ENCODE assay signal across 8 mouse cellular contexts in genomic region chr2:122301921-122302573, GRCm38 (mm10). TPM values are rescaled to one million over a fixed set of nuclear protein-coding genes. Genes with fewer than 3 reads are reported as not detected.
DNase-seq lines count a peak whose midpoint lies in the region; ATAC-seq and TF ChIP-seq lines count a peak whose summit lies in the region.

No protein-coding gene starts in this region.

- H3K27me3 ChIP-seq in forebrain, embryonic 10.5 days (ENCODE audit: poor library complexity, severe bottlenecking): peaks cover 99% of the 10 kb centered on the region
- peaks cover 65% of the 10 kb centered on the region for H3K27me3 ChIP-seq in limb, embryonic 11.5 days (ENCODE audit: control insufficient read depth, insufficient read depth, low read length)
- H3K27me3 ChIP-seq in neural tube, embryonic 15.5 days (replicated peaks): peaks cover 96% of the 10 kb centered on the region

- H3K27ac ChIP-seq in left cerebral cortex, adult 2 months: no peak overlapping the region
- no peak overlapping the region for H3K27ac ChIP-seq in forebrain, embryonic 10.5 days
- no peak overlapping the region for H3K27ac ChIP-seq in limb, embryonic 11.5 days (replicated peaks; ENCODE audit: low read depth, low read length)
- no peak overlapping the region for H3K27ac ChIP-seq in neural tube, embryonic 15.5 days (replicated peaks)

- WGBS in forebrain, embryonic 10.5 days: 6% methylated on average over 23 of the region's 23 CpGs
- 8% methylated on average over 23 of the region's 23 CpGs for WGBS in limb, embryonic 11.5 days
- 7% methylated on average over 23 of the region's 23 CpGs for whole genome bisulfite sequencing in neural tube, embryonic 15.5 days

- peaks cover 47% of the 10 kb centered on the region for H3K4me1 ChIP-seq in forebrain, embryonic 10.5 days
- H3K4me1 ChIP-seq in limb, embryonic 11.5 days (ENCODE audit: control insufficient read depth, insufficient read depth, low read length): peaks cover 8% of the 10 kb centered on the region; the same call in 1 of the 2 replicates
- H3K4me1 ChIP-seq in neural tube, embryonic 15.5 days: peaks cover 45% of the 10 kb centered on the region

- no peak for ATAC-seq in limb, embryonic 11.5 days (ENCODE audit: insufficient number of reproducible peaks, low FRiP score, low TSS enrichment, low read depth)
- no peak for ATAC-seq in neural tube, embryonic 15.5 days (ENCODE audit: low FRiP score)
- no peak for ATAC-seq in cerebellum, adult (ENCODE audit: insufficient number of reproducible peaks, low FRiP score, low TSS enrichment)

- no peak overlapping the region for H3K9ac ChIP-seq in limb, embryonic 11.5 days (ENCODE audit: low read length)
- peak overlapping the region; percentile 52 for H3K9ac ChIP-seq in neural tube, embryonic 15.5 days (replicated peaks)

- TF ChIP-seq CTCF in left cerebral cortex, adult 2 months (IDR thresholded peaks at IDR 0.05): no peak

- H3K9me3 ChIP-seq in forebrain, embryonic 10.5 days: no peaks in the 10 kb centered on the region
- H3K9me3 ChIP-seq in limb, embryonic 11.5 days (ENCODE audit: control insufficient read depth, low read length): no peaks in the 10 kb centered on the region
- no peaks in the 10 kb centered on the region for H3K9me3 ChIP-seq in neural tube, embryonic 15.5 days (replicated peaks)

- H3K4me3 ChIP-seq in left cerebral cortex, adult 2 months: peak overlapping the region; percentile 25
- H3K4me3 ChIP-seq in forebrain, embryonic 10.5 days: peak overlapping the region; percentile 48
- H3K4me3 ChIP-seq in limb, embryonic 11.5 days (ENCODE audit: low read depth, low read length): peak overlapping the region; percentile 30
- peak overlapping the region; percentile 45 for H3K4me3 ChIP-seq in neural tube, embryonic 15.5 days (replicated peaks)

- intact Hi-C loops in left cerebral cortex, adult 2 months (cut with DNase I): loop anchor here (5.0 kb wide), 3 partner anchors 55 to 230 kb away; no protein-coding TSS in a partner anchor

- H3K36me3 ChIP-seq in forebrain, embryonic 10.5 days (replicated peaks): no peaks in the 10 kb centered on the region
- H3K36me3 ChIP-seq in limb, embryonic 11.5 days (ENCODE audit: control insufficient read depth, insufficient read depth, low read length): no peaks in the 10 kb centered on the region
- no peaks in the 10 kb centered on the region for H3K36me3 ChIP-seq in neural tube, embryonic 15.5 days

- DNase-seq in left cerebral cortex, adult 2 months (ENCODE audit: extremely low spot score in 1 of 2, low spot score in 2 of 2): no peak
- DNase-seq in left cerebral cortex, adult 9 months (ENCODE audit: low spot score in 2 of 2): no peak
- peak; percentile 18 for DNase-seq in forebrain, embryonic 10.5 days (ENCODE audit: extremely low spot score, low spot score)
- DNase-seq in limb, embryonic 11.5 days (ENCODE audit: low spot score): peak; percentile 37
- no peak for DNase-seq in frontal cortex, postnatal 10 days (ENCODE audit: low spot score in 2 of 2)
- DNase-seq in kidney, adult 9 months: no peak

- peak overlapping the region; percentile 61 for H3K4me2 ChIP-seq in limb, embryonic 11.5 days (ENCODE audit: low read depth, severe bottlenecking)
- peak overlapping the region; percentile 87 for H3K4me2 ChIP-seq in neural tube, embryonic 15.5 days

RNA-seq across cellular contexts. Expression of gene Duoxa2, which starts 3.3 kb away (rescaled TPM):
- not detected for total RNA-seq in left cerebral cortex, adult 2 months (2021)
- not detected in 2 replicates for polyA plus RNA-seq in forebrain, embryonic 10.5 days (2016; fragmentation: Nextera tagmentation; extraction: Ambion mirVana)
- not detected in 2 replicates for polyA plus RNA-seq in limb, embryonic 11.5 days (2014; fragmentation: Nextera tagmentation; extraction: Ambion mirVana)
- 0.52 and 0.56 TPM in 2 replicates for polyA plus RNA-seq in neural tube, embryonic 15.5 days (2015; fragmentation: Nextera tagmentation; extraction: Ambion mirVana)

RNA-seq across cellular contexts. Expression of gene Duox2, which starts 3.8 kb away (rescaled TPM):
- total RNA-seq in left cerebral cortex, adult 2 months (2021): not detected
- polyA plus RNA-seq in forebrain, embryonic 10.5 days (2016; fragmentation: Nextera tagmentation; extraction: Ambion mirVana): not detected in 2 replicates
- not detected in 2 replicates for polyA plus RNA-seq in limb, embryonic 11.5 days (2014; fragmentation: Nextera tagmentation; extraction: Ambion mirVana)
- 0.03 and 0.12 TPM in 2 replicates for polyA plus RNA-seq in neural tube, embryonic 15.5 days (2015; fragmentation: Nextera tagmentation; extraction: Ambion mirVana)

RNA-seq across cellular contexts. Expression of gene Duoxa1, which starts 11.5 kb away (rescaled TPM):
- not detected for total RNA-seq in left cerebral cortex, adult 2 months (2021)
- not detected in 2 replicates for polyA plus RNA-seq in forebrain, embryonic 10.5 days (2016; fragmentation: Nextera tagmentation; extraction: Ambion mirVana)
- polyA plus RNA-seq in limb, embryonic 11.5 days (2014; fragmentation: Nextera tagmentation; extraction: Ambion mirVana): 0.72 and 1.0 TPM in 2 replicates
- polyA plus RNA-seq in neural tube, embryonic 15.5 days (2015; fragmentation: Nextera tagmentation; extraction: Ambion mirVana): 0.17 and 1.2 TPM in 2 replicates

RNA-seq across cellular contexts. Expression of gene Duox1, which starts 13.4 kb away (rescaled TPM):
- not detected for total RNA-seq in left cerebral cortex, adult 2 months (2021)
- polyA plus RNA-seq in forebrain, embryonic 10.5 days (2016; fragmentation: Nextera tagmentation; extraction: Ambion mirVana): 0.05 TPM in 1 of 2 replicates, not detected in the other
- polyA plus RNA-seq in limb, embryonic 11.5 days (2014; fragmentation: Nextera tagmentation; extraction: Ambion mirVana): 0.04 and 0.13 TPM in 2 replicates
- polyA plus RNA-seq in neural tube, embryonic 15.5 days (2015; fragmentation: Nextera tagmentation; extraction: Ambion mirVana): 0.10 and 0.27 TPM in 2 replicates

Comparison
In these comparisons a context has a peak if more than half of its experiments do, and no peak if none do; other contexts are left out.
1. DNase-seq: peak in forebrain, embryonic 10.5 days (single experiment) and limb, embryonic 11.5 days (single experiment); none in left cerebral cortex, adult 2 months (0 of 2), left cerebral cortex, adult 9 months (0 of 2), frontal cortex, postnatal 10 days (0 of 2) and kidney, adult 9 months (single experiment).
2. Peak in every context shown above with its lines, with median percentiles within 50 percentile points of each other: H3K4me3 ChIP-seq.